ENCODE assay signal across 8 mouse cellular contexts in the genomic region with DNA sequence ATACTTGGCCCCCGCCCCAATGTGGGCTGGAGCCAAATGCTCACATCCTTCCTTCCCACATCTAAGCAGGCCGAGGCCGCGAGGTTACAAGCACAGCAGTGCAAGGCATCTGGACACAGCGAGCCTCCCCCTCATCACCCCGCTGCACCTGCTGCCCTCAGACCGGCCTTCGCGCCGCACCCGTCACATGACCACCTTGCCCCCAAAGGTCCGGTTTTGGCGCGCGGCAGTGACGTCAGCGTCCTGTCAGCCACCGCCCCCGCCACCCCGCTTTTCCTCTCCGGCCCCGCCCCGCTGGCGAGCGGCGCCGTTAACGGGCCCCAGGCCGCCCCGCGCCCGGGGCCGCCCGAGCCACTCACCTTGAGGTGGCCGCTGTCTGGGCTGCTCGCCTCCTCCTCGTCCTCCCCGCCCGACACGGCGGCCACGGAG. TPM values are rescaled to one million over a fixed set of nuclear protein-coding genes. Genes with fewer than 3 reads are reported as not detected.
DNase-seq lines count a peak whose midpoint lies in the region; ATAC-seq and TF ChIP-seq lines count a peak whose summit lies in the region.

No protein-coding gene starts in this region.

- H3K4me2 ChIP-seq in heart, embryonic 12.5 days, result peak overlapping the region; percentile 86
- H3K4me2 ChIP-seq in kidney, postnatal 0 days (ENCODE audit: low read length), result peak overlapping the region; percentile 92
- H3K4me2 ChIP-seq in liver, embryonic 14.5 days (ENCODE audit: low read depth), result peak overlapping the region; percentile 72
- peak overlapping the region; percentile 85 for H3K4me2 ChIP-seq in stomach, embryonic 15.5 days

- peak; percentile 71 for ATAC-seq in erythroblast, adult 5-6 weeks (replicated peaks; ENCODE audit: low FRiP score, poor library complexity, severe bottlenecking)
- ATAC-seq in heart, embryonic 12.5 days (ENCODE audit: insufficient number of reproducible peaks, low FRiP score), result peak; percentile 43
- ATAC-seq in kidney, postnatal 0 days (replicated peaks; ENCODE audit: low FRiP score, low read depth), result peak; percentile 44
- peak; percentile 17 for ATAC-seq in liver, embryonic 14.5 days (ENCODE audit: insufficient read depth)
- ATAC-seq in stomach, embryonic 15.5 days (ENCODE audit: insufficient read depth, low FRiP score, low read depth), result peak; percentile 11; the same call in 1 of the 2 replicates

- H3K4me3 ChIP-seq in bone marrow macrophage, adult 2 months (ENCODE audit: insufficient read depth, low read length), result peak overlapping the region; percentile 92
- H3K4me3 ChIP-seq in heart, embryonic 12.5 days, result peak overlapping the region; percentile 93
- H3K4me3 ChIP-seq in kidney, postnatal 0 days (replicated peaks; ENCODE audit: low read depth, low read length), result peak overlapping the region; percentile 84
- peak overlapping the region; percentile 82 to 86 for H3K4me3 ChIP-seq in liver, embryonic 14.5 days (ENCODE audit: insufficient read depth in 1 of 2, low read depth in 2 of 2, low read length in 2 of 2)
- peak overlapping the region; percentile 96 for H3K4me3 ChIP-seq in stomach, embryonic 15.5 days (replicated peaks)

- no peak for TF ChIP-seq POLR2A in bone marrow macrophage, adult 2 months (IDR thresholded peaks at IDR 0.05; ENCODE audit: borderline replicate concordance, low read depth, low read length)

- under 1% methylated on average over 42 of the region's 42 CpGs for WGBS in heart, embryonic 12.5 days
- WGBS in kidney, postnatal 0 days, result 1% methylated on average over 42 of the region's 42 CpGs
- WGBS in liver, embryonic 14.5 days (ENCODE audit: insufficient replicate concordance), result under 1% methylated on average over 40 of the region's 42 CpGs
- WGBS in stomach, embryonic 15.5 days, result 0% methylated on average over 38 of the region's 42 CpGs

- H3K27me3 ChIP-seq in heart, embryonic 12.5 days (replicated peaks), result no peaks in the 10 kb centered on the region
- H3K27me3 ChIP-seq in kidney, postnatal 0 days (ENCODE audit: insufficient read depth, low read length), result no peaks in the 10 kb centered on the region
- no peaks in the 10 kb centered on the region; the same call in 1 of the 2 replicates for H3K27me3 ChIP-seq in liver, embryonic 14.5 days (ENCODE audit: control insufficient read depth, insufficient read depth, low read length)
- H3K27me3 ChIP-seq in stomach, embryonic 15.5 days (replicated peaks), result no peaks in the 10 kb centered on the region

- H3K9me3 ChIP-seq in heart, embryonic 12.5 days (replicated peaks), result no peaks in the 10 kb centered on the region
- no peaks in the 10 kb centered on the region for H3K9me3 ChIP-seq in kidney, postnatal 0 days (replicated peaks; ENCODE audit: low read length)
- H3K9me3 ChIP-seq in liver, embryonic 14.5 days (ENCODE audit: control insufficient read depth, low read length), result no peaks in the 10 kb centered on the region
- no peaks in the 10 kb centered on the region for H3K9me3 ChIP-seq in stomach, embryonic 15.5 days

- peak; percentile 86 to 87 for DNase-seq in B cell, adult 2 months
- peak; percentile 89 for DNase-seq in kidney, postnatal 0 days (ENCODE audit: low spot score)
- peak; percentile 79 to 81 (median 80) for DNase-seq in liver, embryonic 14.5 days (ENCODE audit: low read depth in 3 of 3, low spot score in 3 of 3)
- peak; percentile 91 for DNase-seq in neural tube, embryonic 10.5 days (ENCODE audit: extremely low spot score, low spot score)

- peaks cover 16% of the 10 kb centered on the region for H3K4me1 ChIP-seq in bone marrow macrophage, adult 2 months (ENCODE audit: control insufficient read depth, insufficient read depth, low read length)
- peaks cover 37% of the 10 kb centered on the region for H3K4me1 ChIP-seq in heart, embryonic 12.5 days (replicated peaks)
- H3K4me1 ChIP-seq in kidney, postnatal 0 days (replicated peaks; ENCODE audit: insufficient read depth, low read length), result peaks cover 4% of the 10 kb centered on the region; the same call in 1 of the 2 replicates
- peaks cover 14 to 18% of the 10 kb centered on the region in 2 experiments for H3K4me1 ChIP-seq in liver, embryonic 14.5 days (replicated peaks; ENCODE audit: control insufficient read depth in 2 of 2, insufficient read depth in 2 of 2, low read length in 1 of 2)
- peaks cover 9% of the 10 kb centered on the region for H3K4me1 ChIP-seq in stomach, embryonic 15.5 days

- H3K36me3 ChIP-seq in heart, embryonic 12.5 days, result no peaks in the 10 kb centered on the region
- H3K36me3 ChIP-seq in kidney, postnatal 0 days (ENCODE audit: insufficient read depth, low read length), result no peaks in the 10 kb centered on the region
- H3K36me3 ChIP-seq in liver, embryonic 14.5 days (replicated peaks; ENCODE audit: control insufficient read depth, insufficient read depth, low read depth), result peaks cover 7% of the 10 kb centered on the region
- H3K36me3 ChIP-seq in stomach, embryonic 15.5 days, result no peaks in the 10 kb centered on the region

- TF ChIP-seq EP300 in liver, embryonic 14.5 days (IDR thresholded peaks at IDR 0.05; ENCODE audit: low read depth), result no peak

- H3K9ac ChIP-seq in heart, embryonic 12.5 days, result peak overlapping the region; percentile 94
- H3K9ac ChIP-seq in kidney, postnatal 0 days (ENCODE audit: low read depth, low read length), result peak overlapping the region; percentile 77
- peak overlapping the region; percentile 93 for H3K9ac ChIP-seq in liver, embryonic 14.5 days (replicated peaks)
- peak overlapping the region; percentile 80 for H3K9ac ChIP-seq in stomach, embryonic 15.5 days

- H3K27ac ChIP-seq in bone marrow macrophage, adult 2 months (ENCODE audit: insufficient read depth, low read depth, low read length), result peak overlapping the region; percentile 79
- H3K27ac ChIP-seq in heart, embryonic 12.5 days (ENCODE audit: poor library complexity, severe bottlenecking), result peak overlapping the region; percentile 93
- H3K27ac ChIP-seq in kidney, postnatal 0 days, result peak overlapping the region; percentile 91
- peak overlapping the region; percentile 88 for H3K27ac ChIP-seq in liver, embryonic 14.5 days
- peak overlapping the region; percentile 91 for H3K27ac ChIP-seq in stomach, embryonic 15.5 days

- TF ChIP-seq CTCF in bone marrow macrophage, adult 2 months (IDR thresholded peaks at IDR 0.05; ENCODE audit: low read depth, low read length), result no peak
- no peak for TF ChIP-seq CTCF in kidney, postnatal 0 days (IDR thresholded peaks at IDR 0.05; ENCODE audit: low read depth)
- no peak for TF ChIP-seq CTCF in liver, embryonic 14.5 days (IDR thresholded peaks at IDR 0.05; ENCODE audit: low read depth)

RNA-seq across cellular contexts. Expression of gene Zfp367, which starts 0.7 kb away (rescaled TPM):
- polyA plus RNA-seq in bone marrow macrophage, adult 2 months (2012; ENCODE audit: insufficient read depth, insufficient read length, missing spikeins), result 16.9 and 22.9 TPM in 2 replicates
- total RNA-seq in erythroblast, adult 5-6 weeks (2015; ENCODE audit: low replicate concordance), result 25.0 and 29.7 TPM in 2 replicates
- 29.6 and 43.4 TPM in 2 replicates for total RNA-seq in erythroblast, adult 5-6 weeks (2017; ENCODE audit: low replicate concordance)
- 28.8 and 29.7 TPM in 2 replicates for polyA plus RNA-seq in heart, embryonic 12.5 days (2016; fragmentation: Nextera tagmentation; extraction: Ambion mirVana)
- polyA plus RNA-seq in kidney, postnatal 0 days (2015; fragmentation: Nextera tagmentation; extraction: Ambion mirVana), result 13.1 and 15.2 TPM in 2 replicates
- polyA plus RNA-seq in liver, embryonic 14.5 days (2012; rRNA removed), result 11.7 and 15.2 TPM in 2 replicates
- polyA plus RNA-seq in liver, embryonic 14.5 days (2014; fragmentation: Nextera tagmentation; extraction: Ambion mirVana), result 23.5 and 26.5 TPM in 2 replicates
- 22.7 and 23.9 TPM in 2 replicates for polyA plus RNA-seq in stomach, embryonic 15.5 days (2015; fragmentation: Nextera tagmentation; extraction: Ambion mirVana)

RNA-seq across cellular contexts. Expression of gene Habp4, which starts 9.4 kb away (rescaled TPM):
- 17.6 and 20.9 TPM in 2 replicates for polyA plus RNA-seq in bone marrow macrophage, adult 2 months (2012; ENCODE audit: insufficient read depth, insufficient read length, missing spikeins)
- total RNA-seq in erythroblast, adult 5-6 weeks (2015; ENCODE audit: low replicate concordance), result 4.0 TPM in 1 of 2 replicates, not detected in the other
- 0.17 and 3.3 TPM in 2 replicates for total RNA-seq in erythroblast, adult 5-6 weeks (2017; ENCODE audit: low replicate concordance)
- 69.8 and 75.7 TPM in 2 replicates for polyA plus RNA-seq in heart, embryonic 12.5 days (2016; fragmentation: Nextera tagmentation; extraction: Ambion mirVana)
- 32.2 and 37.4 TPM in 2 replicates for polyA plus RNA-seq in kidney, postnatal 0 days (2015; fragmentation: Nextera tagmentation; extraction: Ambion mirVana)
- polyA plus RNA-seq in liver, embryonic 14.5 days (2012; rRNA removed), result 6.4 and 10.3 TPM in 2 replicates
- 7.7 and 9.7 TPM in 2 replicates for polyA plus RNA-seq in liver, embryonic 14.5 days (2014; fragmentation: Nextera tagmentation; extraction: Ambion mirVana)
- 19.5 and 22.8 TPM in 2 replicates for polyA plus RNA-seq in stomach, embryonic 15.5 days (2015; fragmentation: Nextera tagmentation; extraction: Ambion mirVana)

RNA-seq across cellular contexts. Expression of gene Slc35d2, which starts 23.1 kb away (rescaled TPM):
- 11.5 and 14.6 TPM in 2 replicates for polyA plus RNA-seq in bone marrow macrophage, adult 2 months (2012; ENCODE audit: insufficient read depth, insufficient read length, missing spikeins)
- total RNA-seq in erythroblast, adult 5-6 weeks (2015; ENCODE audit: low replicate concordance), result 5.0 and 5.2 TPM in 2 replicates
- total RNA-seq in erythroblast, adult 5-6 weeks (2017; ENCODE audit: low replicate concordance), result 1.7 and 4.0 TPM in 2 replicates
- 8.6 and 9.5 TPM in 2 replicates for polyA plus RNA-seq in heart, embryonic 12.5 days (2016; fragmentation: Nextera tagmentation; extraction: Ambion mirVana)
- 8.5 and 9.8 TPM in 2 replicates for polyA plus RNA-seq in kidney, postnatal 0 days (2015; fragmentation: Nextera tagmentation; extraction: Ambion mirVana)
- polyA plus RNA-seq in liver, embryonic 14.5 days (2012; rRNA removed), result 3.3 and 3.7 TPM in 2 replicates
- 6.7 and 7.2 TPM in 2 replicates for polyA plus RNA-seq in liver, embryonic 14.5 days (2014; fragmentation: Nextera tagmentation; extraction: Ambion mirVana)
- polyA plus RNA-seq in stomach, embryonic 15.5 days (2015; fragmentation: Nextera tagmentation; extraction: Ambion mirVana), result 4.6 and 5.4 TPM in 2 replicates

Comparison
In these comparisons a context has a peak if more than half of its experiments do, and no peak if none do; other contexts are left out.
1. Peak in every context shown above with its lines: DNase-seq, ATAC-seq, H3K4me3 ChIP-seq and H3K27ac ChIP-seq.
2. ATAC-seq: peak in every context shown above with its lines; median percentile 71 in erythroblast, adult 5-6 weeks; 44 in kidney, postnatal 0 days; 43 in heart, embryonic 12.5 days; 17 in liver, embryonic 14.5 days; 11 in stomach, embryonic 15.5 days.